Mouse (Mus musculus) olfactory bulb, adult 2 months (tissue): ENCODE data around the gene Grifin.

Experiments used
- CTCF ChIP-seq: fragments of 200-500 bp; IDR thresholded peaks from 2 replicates; pipeline ENCODE4 v1.5.1; 2012; ENCODE audit warnings: low read depth, mild to moderate bottlenecking, low read length, moderate library complexity; ENCODE audit not compliant: insufficient read depth
- POLR2A ChIP-seq: fragments of 200-500 bp; IDR thresholded peaks from 2 replicates; pipeline ENCODE4 v1.6.1; 2012; ENCODE audit warnings: mild to moderate bottlenecking, low read depth, low read length, moderate library complexity; ENCODE audit not compliant: insufficient read depth

DNA sequence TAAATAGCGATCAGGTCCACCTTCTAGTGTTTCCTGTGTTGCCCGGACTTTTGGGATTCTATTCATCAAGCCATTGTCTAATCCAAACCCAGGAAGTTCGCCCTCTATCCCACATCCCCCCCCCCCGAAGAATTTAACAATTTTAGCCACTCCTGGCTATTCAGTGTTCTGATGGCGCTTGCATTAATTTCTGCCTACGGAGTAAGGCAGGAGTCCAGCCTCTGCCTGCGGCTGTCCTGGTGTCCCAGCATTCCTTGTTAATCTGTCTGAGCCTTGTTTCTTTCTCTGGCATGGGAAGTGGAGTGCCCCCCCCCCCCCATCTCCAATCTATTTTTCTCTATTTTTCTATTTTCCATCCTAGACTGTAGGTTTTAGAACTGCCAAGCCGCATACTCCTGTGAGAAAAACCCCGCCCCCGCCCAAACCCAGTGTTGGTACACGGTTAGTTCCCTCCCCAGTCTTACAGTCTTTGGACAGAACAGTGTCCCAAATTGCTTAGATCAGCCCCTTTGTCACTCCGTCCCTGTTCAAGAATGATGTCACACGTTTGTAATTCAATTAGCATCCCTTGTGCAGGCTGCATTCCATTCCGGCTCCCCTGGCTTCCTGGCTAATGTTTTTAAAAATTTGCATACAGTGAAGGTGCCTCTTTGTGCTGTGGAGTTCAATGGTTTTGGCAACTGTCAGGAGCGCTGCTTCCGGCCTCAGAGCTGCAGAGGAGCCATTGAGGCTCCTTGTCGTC, 15.4 kb downstream of the Grifin start:
- no peak for TF ChIP-seq CTCF
- TF ChIP-seq POLR2A = no peak
